Mouse (Mus musculus): ENCODE measurements at regions not wholly inside any gene's neighbourhood (a gene's known extent, or its start where the extent isn't known, plus 50 kb on each side); places are given as distances from the start of the nearest gene placed in this dataset.

DNA sequence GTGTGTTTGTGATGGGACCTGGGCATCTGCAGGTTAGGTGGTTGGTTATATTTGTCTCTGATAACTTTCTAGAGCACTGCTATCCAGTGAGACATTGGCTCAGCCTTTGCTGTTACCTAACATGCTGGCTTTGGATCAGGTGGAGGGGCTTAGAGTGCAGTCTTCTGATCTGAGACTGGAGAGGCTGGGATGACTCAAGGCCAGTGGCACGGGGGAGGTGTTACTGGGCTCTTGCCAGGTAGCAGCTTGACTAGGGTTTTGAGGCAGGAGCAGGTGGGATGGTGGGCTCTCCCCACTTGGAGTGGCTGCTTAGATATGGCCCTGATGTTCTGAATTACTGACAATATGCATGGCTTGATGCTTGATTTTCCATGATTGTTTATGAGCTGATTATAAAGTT lies 236.0 kb downstream of the Zfp704 start:
- no peaks in the 10 kb centered on the region for H3K9me3 ChIP-seq
- ATAC-seq (ENCODE audit: insufficient read depth, low FRiP score, low read depth): no peak
- H3K36me3 ChIP-seq: no peaks in the 10 kb centered on the region
- H3K27me3 ChIP-seq (replicated peaks): no peaks in the 10 kb centered on the region
- no peak overlapping the region for H3K9ac ChIP-seq
- no peak overlapping the region for H3K4me3 ChIP-seq (replicated peaks)
- no peak overlapping the region for H3K4me2 ChIP-seq
- no peaks in the 10 kb centered on the region for H3K4me1 ChIP-seq
- WGBS: 57% methylated on average over 1 of the region's 1 CpGs
- no peak overlapping the region for H3K27ac ChIP-seq

DNA sequence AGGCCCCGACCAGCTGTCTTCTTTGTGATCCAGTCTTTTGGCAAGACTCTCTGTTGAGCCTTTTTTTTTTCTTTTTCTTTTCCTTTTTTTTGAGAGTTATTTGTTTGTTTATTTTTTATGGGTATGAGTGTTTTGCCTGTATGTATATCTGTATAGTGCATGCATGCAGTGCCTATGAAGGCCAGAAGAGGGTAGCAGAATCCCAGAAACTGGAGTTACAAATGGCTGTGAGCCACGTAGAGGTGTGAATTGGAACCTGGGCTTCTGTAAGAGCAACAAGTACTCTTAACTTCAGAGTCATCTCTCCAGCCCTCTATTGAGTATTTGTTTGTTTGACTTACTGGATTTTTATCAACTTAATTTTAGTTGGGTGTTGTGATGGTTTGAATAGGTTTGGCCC lies 239.8 kb downstream of the Zfp704 start:
- Histone ChIP-seq H3K4me3 (replicated peaks) (no peak overlapping the region), H3K4me2 (no peak overlapping the region), H3K36me3 (no peaks in the 10 kb centered on the region), H3K9me3 (no peaks in the 10 kb centered on the region), H3K27me3 (replicated peaks) (no peaks in the 10 kb centered on the region), H3K4me1 (no peaks in the 10 kb centered on the region), H3K9ac (no peak overlapping the region), H3K27ac (no peak overlapping the region)
- no peak for ATAC-seq (ENCODE audit: insufficient read depth, low FRiP score, low read depth)
- 83% methylated on average over 2 of the region's 2 CpGs for WGBS

DNA sequence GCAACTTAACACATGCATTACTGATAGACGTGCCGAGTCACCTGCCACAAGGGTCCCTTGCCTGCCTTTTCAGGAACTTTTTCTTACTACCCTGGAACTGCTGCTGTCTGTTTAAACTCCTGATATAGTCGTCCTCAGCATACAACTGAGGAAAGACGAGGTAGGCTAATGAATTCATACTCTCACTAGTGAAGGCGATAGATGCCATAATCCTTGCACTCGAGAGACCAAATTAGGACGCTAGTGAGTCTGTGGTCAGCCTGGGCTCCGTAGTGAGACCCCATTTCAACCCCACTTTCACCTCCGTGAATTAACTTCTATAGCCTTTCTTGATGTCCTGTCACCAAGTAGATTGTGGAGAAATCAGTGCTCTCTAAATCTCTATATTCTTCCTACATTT lies 244.1 kb downstream of the Zfp704 start:
- no peak overlapping the region for H3K9ac ChIP-seq
- no peaks in the 10 kb centered on the region for H3K36me3 ChIP-seq
- 77% methylated on average over 9 of the region's 9 CpGs for WGBS
- no peaks in the 10 kb centered on the region for H3K4me1 ChIP-seq
- no peaks in the 10 kb centered on the region for H3K27me3 ChIP-seq (replicated peaks)
- H3K4me3 ChIP-seq (replicated peaks): no peak overlapping the region
- H3K9me3 ChIP-seq: no peaks in the 10 kb centered on the region
- ATAC-seq (ENCODE audit: insufficient read depth, low FRiP score, low read depth): no peak
- no peak overlapping the region for H3K4me2 ChIP-seq
- H3K27ac ChIP-seq: no peak overlapping the region

DNA sequence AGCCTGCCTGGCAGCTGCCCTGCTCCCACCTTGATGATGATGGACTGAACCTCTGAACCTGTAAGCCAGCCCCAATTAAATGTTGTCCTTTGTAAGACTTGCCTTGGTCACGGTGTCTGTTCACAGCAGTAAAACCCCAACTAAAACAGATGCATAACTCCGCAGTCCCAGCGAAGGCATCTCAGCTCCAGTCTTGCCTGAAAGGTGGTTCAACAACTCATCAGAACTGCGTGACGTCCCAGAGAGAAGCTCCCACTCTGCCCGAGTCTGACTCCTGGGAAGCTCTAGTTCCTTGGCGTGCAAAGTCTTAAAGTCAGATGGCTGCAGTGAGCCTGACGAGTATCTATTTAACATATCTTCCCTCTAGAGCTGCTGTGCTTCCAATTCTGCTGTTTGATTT lies 250.7 kb downstream of the Zfp704 start:
- Histone ChIP-seq H3K4me3 (replicated peaks) (no peak overlapping the region), H3K27me3 (replicated peaks) (no peaks in the 10 kb centered on the region), H3K27ac (no peak overlapping the region), H3K4me2 (no peak overlapping the region), H3K36me3 (no peaks in the 10 kb centered on the region), H3K4me1 (no peaks in the 10 kb centered on the region), H3K9me3 (no peaks in the 10 kb centered on the region), H3K9ac (no peak overlapping the region)
- WGBS: 91% methylated on average over 8 of the region's 8 CpGs
- no peak for ATAC-seq (ENCODE audit: insufficient read depth, low FRiP score, low read depth)

DNA sequence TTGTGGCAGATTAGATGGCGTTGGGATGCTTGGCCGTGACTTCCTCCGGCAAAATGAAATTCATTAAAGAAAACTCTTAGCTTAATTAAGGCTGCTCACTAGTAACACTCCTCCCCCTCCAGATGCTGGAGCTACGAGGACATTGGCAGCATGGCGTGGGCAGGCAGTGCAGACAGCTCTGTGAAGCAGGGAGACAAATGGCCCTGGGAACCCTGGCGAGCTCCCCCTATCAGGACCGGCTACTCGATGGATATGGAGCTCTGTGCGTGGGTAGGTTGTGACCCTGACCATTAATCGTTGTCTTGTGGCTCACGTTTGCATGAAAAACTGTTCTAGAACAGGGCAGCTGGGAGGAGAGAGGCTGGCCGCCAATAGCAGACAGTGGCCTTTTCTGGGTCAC lies 251.8 kb downstream of the Zfp704 start:
- ATAC-seq (ENCODE audit: insufficient read depth, low FRiP score, low read depth): no peak
- no peak overlapping the region for H3K4me2 ChIP-seq
- H3K27ac ChIP-seq: no peak overlapping the region
- H3K9ac ChIP-seq: no peak overlapping the region
- WGBS: 37% methylated on average over 12 of the region's 12 CpGs
- H3K36me3 ChIP-seq: no peaks in the 10 kb centered on the region
- no peaks in the 10 kb centered on the region for H3K9me3 ChIP-seq
- no peaks in the 10 kb centered on the region for H3K4me1 ChIP-seq
- H3K27me3 ChIP-seq (replicated peaks): no peaks in the 10 kb centered on the region
- H3K4me3 ChIP-seq (replicated peaks): no peak overlapping the region

DNA sequence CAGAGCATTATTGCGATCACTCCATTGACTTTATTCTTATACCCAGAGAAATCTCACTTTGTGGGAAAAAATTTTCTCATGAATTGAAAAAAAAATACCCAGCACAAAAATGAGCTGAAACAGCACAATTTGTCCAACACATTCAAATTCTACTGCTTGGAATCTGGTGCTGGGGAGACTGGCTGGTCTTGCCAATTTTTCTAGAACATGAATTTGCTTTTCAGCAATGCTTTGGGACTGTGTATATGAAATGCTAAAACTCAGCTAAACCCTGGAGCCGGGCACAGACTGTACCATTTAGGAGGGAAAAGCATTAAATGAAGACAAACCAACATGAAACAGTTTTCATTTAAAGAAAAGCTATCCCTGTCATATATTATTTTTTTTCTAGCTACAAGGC lies 252.2 kb downstream of the Zfp704 start:
- H3K36me3 ChIP-seq: no peaks in the 10 kb centered on the region
- no peaks in the 10 kb centered on the region for H3K9me3 ChIP-seq
- H3K9ac ChIP-seq: no peak overlapping the region
- H3K4me1 ChIP-seq: no peaks in the 10 kb centered on the region
- H3K4me3 ChIP-seq (replicated peaks): no peak overlapping the region
- no peak for ATAC-seq (ENCODE audit: insufficient read depth, low FRiP score, low read depth)
- H3K27me3 ChIP-seq (replicated peaks): no peaks in the 10 kb centered on the region
- H3K4me2 ChIP-seq: no peak overlapping the region
- 77% methylated on average over 2 of the region's 2 CpGs for WGBS
- no peak overlapping the region for H3K27ac ChIP-seq

DNA sequence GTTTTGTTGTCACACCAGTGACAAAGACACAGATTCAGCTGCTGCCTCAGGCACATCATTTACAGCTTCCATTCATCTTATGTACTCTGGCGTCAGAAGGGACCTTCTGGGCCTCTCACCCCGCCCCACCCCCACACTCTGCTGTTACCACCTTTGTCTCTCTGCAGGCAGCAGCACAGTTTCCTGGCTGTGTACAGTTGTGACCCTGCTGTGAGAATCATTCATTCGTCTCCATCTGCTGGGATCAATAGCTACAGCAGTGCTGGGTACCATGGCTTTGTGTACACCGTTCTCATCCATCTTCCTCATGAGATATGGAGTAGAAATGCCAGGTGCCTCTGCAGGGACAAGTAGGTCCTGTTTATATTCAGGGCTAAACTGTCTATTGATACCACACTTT lies 254.0 kb downstream of the Zfp704 start:
- 53% methylated on average over 4 of the region's 4 CpGs for WGBS
- Histone ChIP-seq H3K27me3 (replicated peaks) (no peaks in the 10 kb centered on the region), H3K4me2 (no peak overlapping the region)

DNA sequence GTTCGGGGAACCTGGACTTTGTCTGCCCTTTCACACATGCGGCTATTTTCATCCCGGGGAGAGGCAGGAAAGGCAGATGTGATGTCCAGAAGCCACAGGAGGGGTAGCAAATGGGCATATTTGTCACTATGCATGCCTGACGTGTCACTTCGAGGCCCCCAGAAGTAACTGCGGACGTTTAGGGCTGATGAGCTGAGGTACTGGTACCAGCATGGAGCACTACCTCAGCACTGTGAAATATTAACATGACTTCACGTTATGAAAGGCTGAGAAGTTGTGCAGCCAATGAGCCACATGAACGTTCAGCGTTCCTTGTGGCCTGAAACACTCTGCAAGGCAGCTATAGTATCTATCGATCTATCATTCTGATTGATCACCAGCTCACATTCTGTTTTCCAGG lies 255.1 kb downstream of the Zfp704 start:
- 66% methylated on average over 11 of the region's 11 CpGs for WGBS
- Histone ChIP-seq H3K27ac (no peak overlapping the region), H3K36me3 (no peaks in the 10 kb centered on the region), H3K4me3 (replicated peaks) (no peak overlapping the region), H3K4me1 (no peaks in the 10 kb centered on the region), H3K9ac (no peak overlapping the region), H3K9me3 (no peaks in the 10 kb centered on the region), H3K27me3 (replicated peaks) (no peaks in the 10 kb centered on the region), H3K4me2 (no peak overlapping the region)
- ATAC-seq (ENCODE audit: insufficient read depth, low FRiP score, low read depth): no peak

More for the DNA sequence above, 254.0 kb downstream of the Zfp704 start:
- ATAC-seq (ENCODE audit: insufficient read depth, low FRiP score, low read depth): peak; percentile 68; the same call in 1 of the 2 replicates
- Histone ChIP-seq H3K9ac (no peak overlapping the region), H3K4me3 (replicated peaks) (no peak overlapping the region), H3K27ac (no peak overlapping the region), H3K9me3 (no peaks in the 10 kb centered on the region), H3K36me3 (no peaks in the 10 kb centered on the region), H3K4me1 (no peaks in the 10 kb centered on the region)

DNA sequence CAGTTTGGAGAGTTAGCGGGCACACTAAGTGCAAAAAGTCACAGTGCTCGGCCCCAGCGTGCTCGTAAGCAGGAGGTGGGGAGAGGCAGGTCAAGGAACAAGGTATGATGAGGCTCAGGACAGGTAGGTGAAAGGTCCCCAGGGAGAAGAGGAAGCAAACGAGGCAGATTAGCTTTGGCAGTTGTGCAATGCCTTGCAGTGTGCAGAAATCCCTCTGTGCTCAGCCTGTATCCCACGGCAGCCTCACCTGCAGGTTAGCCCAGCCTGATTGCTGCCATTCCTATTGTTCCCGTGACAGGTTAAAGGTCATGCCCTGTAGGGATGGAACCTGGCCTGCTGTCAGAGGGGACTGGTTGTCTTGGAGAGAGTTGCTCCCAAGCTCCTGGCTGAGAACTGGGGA lies 257.6 kb downstream of the Zfp704 start:
- H3K9ac ChIP-seq: no peak overlapping the region
- ATAC-seq (ENCODE audit: insufficient read depth, low FRiP score, low read depth): no peak; the same call in 1 of the 2 replicates
- no peaks in the 10 kb centered on the region; the same call in 1 of the 2 replicates for H3K27me3 ChIP-seq (replicated peaks)
- H3K4me1 ChIP-seq: peaks cover 6% of the 10 kb centered on the region
- no peak overlapping the region for H3K27ac ChIP-seq
- 61% methylated on average over 7 of the region's 7 CpGs for WGBS
- H3K4me3 ChIP-seq (replicated peaks): no peak overlapping the region
- H3K4me2 ChIP-seq: no peak overlapping the region
- no peaks in the 10 kb centered on the region for H3K9me3 ChIP-seq
- H3K36me3 ChIP-seq: no peaks in the 10 kb centered on the region

DNA sequence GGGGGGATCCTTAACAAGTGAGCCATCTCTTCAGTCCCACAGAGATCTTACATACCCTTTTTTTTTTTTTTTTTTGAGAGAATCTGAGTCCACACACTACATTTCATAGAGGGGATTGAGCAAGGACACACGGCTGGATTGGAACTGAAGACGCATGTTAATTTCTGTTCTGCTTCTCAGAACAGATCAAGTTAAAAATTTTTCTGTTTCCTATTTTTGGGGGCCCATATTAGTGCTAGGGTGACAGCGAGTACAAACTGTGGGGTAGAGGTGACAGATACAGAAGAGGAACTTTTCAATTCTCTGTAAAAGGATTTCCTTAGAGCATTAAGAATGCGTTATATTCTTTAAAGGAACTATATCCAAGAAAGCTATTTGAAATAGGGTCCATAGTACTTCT lies 260.1 kb downstream of the Zfp704 start:
- no peak for ATAC-seq (ENCODE audit: insufficient read depth, low FRiP score, low read depth)
- H3K4me2 ChIP-seq: no peak overlapping the region
- no peak overlapping the region for H3K4me3 ChIP-seq (replicated peaks)
- WGBS: 87% methylated on average over 4 of the region's 4 CpGs
- H3K4me1 ChIP-seq: peaks cover 7% of the 10 kb centered on the region
- H3K9ac ChIP-seq: no peak overlapping the region
- H3K36me3 ChIP-seq: no peaks in the 10 kb centered on the region
- no peaks in the 10 kb centered on the region; the same call in 1 of the 2 replicates for H3K27me3 ChIP-seq (replicated peaks)
- no peaks in the 10 kb centered on the region for H3K9me3 ChIP-seq
- no peak overlapping the region for H3K27ac ChIP-seq

DNA sequence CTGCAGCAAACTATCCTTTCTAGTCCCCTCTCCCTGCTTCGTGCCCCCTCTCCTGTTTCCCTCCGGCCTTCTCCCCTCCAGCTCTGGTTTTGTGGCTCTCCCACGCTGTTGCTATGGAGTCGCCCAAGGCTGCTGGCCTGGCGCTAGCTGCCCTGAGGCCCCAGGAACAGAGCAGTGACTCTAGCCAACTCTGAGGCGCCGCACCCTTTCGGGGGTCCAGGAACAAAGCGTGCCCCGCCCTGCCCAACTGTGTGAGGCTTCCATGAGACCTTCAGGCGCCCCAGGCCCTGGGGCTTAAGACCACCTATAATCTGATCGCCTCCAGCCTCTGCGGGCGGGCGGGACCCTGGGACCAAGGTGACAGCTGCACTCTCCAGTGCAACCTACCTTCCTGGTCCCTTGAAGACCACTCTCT lies 262.4 kb downstream of the Zfp704 start:
- Histone ChIP-seq H3K4me1 (peaks cover 12% of the 10 kb centered on the region), H3K27me3 (replicated peaks) (no peaks in the 10 kb centered on the region; the same call in 1 of the 2 replicates), H3K4me2 (peak overlapping the region; percentile 90), H3K4me3 (replicated peaks) (peak overlapping the region; percentile 46), H3K9ac (no peak overlapping the region), H3K27ac (no peak overlapping the region), H3K9me3 (no peaks in the 10 kb centered on the region), H3K36me3 (no peaks in the 10 kb centered on the region)
- ATAC-seq (ENCODE audit: insufficient read depth, low FRiP score, low read depth): peak; percentile 72
- WGBS: 8% methylated on average over 15 of the region's 15 CpGs

DNA sequence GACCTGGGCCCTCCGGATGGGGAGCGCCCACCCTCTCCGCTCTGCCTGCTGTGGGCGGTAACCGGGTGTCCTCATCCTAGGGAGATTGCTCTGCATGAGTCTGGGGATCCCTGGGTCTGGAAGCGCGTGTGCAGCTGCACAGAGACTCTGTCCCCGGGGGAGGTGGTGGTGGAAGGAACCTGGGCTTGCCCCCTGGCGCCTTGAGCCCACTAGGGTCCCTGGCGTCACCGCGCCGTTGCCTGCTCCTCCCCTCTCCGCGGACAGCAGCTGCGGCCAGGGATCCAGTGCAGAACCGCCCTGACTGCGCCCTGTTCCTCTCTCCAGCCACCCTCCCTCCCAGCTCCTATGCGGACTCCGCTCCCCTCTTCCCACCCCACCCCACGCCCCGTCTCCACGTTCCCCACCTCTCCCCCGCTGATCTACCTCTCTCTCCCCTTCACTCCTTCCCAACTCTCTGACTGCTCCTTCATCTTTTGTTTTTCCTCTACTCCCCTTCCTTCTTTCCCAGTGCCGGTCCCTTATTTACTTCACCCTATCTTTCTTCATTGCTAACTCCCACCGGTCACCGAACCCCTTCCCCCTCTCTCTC lies 262.9 kb downstream of the Zfp704 start:
- Histone ChIP-seq H3K4me2 (peak overlapping the region; percentile 90), H3K4me1 (peaks cover 12% of the 10 kb centered on the region), H3K9me3 (no peaks in the 10 kb centered on the region), H3K27me3 (replicated peaks) (no peaks in the 10 kb centered on the region; the same call in 1 of the 2 replicates), H3K27ac (no peak overlapping the region), H3K36me3 (no peaks in the 10 kb centered on the region), H3K4me3 (replicated peaks) (peak overlapping the region; percentile 46), H3K9ac (0 out of 2 replicates have a peak overlapping the region, but pooled peaks have one; percentile 10)
- under 1% methylated on average over 22 of the region's 27 CpGs for WGBS
- peak; percentile 59; the same call in 1 of the 2 replicates for ATAC-seq (ENCODE audit: insufficient read depth, low FRiP score, low read depth)

DNA sequence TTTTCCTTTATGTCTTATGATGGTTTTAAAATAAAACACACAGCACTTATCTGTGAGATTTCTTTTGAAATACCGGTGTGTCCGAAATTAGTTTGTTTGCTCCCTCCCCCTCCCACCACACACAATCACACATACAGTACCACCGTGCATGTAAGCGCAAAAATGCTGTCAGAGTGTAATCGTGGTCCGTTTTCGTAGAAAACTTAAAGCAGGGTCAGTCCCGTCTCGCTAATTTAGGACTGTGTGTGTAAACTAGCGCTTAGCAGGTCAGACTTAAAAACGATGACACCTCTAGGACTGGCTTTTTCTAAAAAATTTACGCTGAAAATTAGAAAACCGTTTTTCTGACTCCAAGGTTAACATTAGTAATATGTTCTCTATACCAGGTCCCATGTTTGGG lies 263.5 kb downstream of the Zfp704 start:
- WGBS: 16% methylated on average over 13 of the region's 13 CpGs
- no peaks in the 10 kb centered on the region for H3K9me3 ChIP-seq

More for the DNA sequence above, 263.5 kb downstream of the Zfp704 start:
- Histone ChIP-seq H3K9ac (no peak overlapping the region), H3K4me3 (replicated peaks) (peak overlapping the region; percentile 46), H3K36me3 (no peaks in the 10 kb centered on the region), H3K4me1 (peaks cover 12% of the 10 kb centered on the region), H3K4me2 (peak overlapping the region; percentile 90), H3K27me3 (replicated peaks) (no peaks in the 10 kb centered on the region; the same call in 1 of the 2 replicates), H3K27ac (no peak overlapping the region)
- ATAC-seq (ENCODE audit: insufficient read depth, low FRiP score, low read depth): no peak

Data from stomach, embryonic 15.5 days (tissue).